Mouse (Mus musculus) hindbrain, postnatal 0 days (tissue): ENCODE results near the gene Scgb2b26. TPM values are rescaled to one million over a fixed set of nuclear protein-coding genes. Genes with fewer than 3 reads are reported as not detected.
"Not testable (repeated sequence)": the region's sequence is repeated elsewhere in the genome, so short reads cannot be mapped to it uniquely, and the experiment has no call there.

Source experiments
- ATAC-seq: fragments of 200-750 bp; cut with Nextera tagmentation; 2 replicates; pipeline ENCODE4 v1.8.0; 2017; ENCODE audit warnings: mild to moderate bottlenecking, moderate TSS enrichment, moderate library complexity
- DNase-seq: peaks from one replicate; pipeline ENCODE4 v3.0.0-alpha.2; 2015; ENCODE audit warnings: low spot score
- H3K27ac ChIP-seq: fragments of 300-500 bp; sonication (generic); 2 replicates; pipeline ENCODE4 v1.5.1; 2014; ENCODE audit warnings: mild to moderate bottlenecking
- H3K27me3 ChIP-seq: fragments of 300-500 bp; sonication (generic); 2 replicates; pipeline ENCODE4 v1.6.1; 2014; ENCODE audit warnings: low read length, mixed read lengths; ENCODE audit not compliant: insufficient read depth
- H3K36me3 ChIP-seq: fragments of 300-500 bp; sonication (generic); 2 replicates; pipeline ENCODE4 v1.6.1; 2014; ENCODE audit warnings: low read length, mixed read lengths; ENCODE audit not compliant: insufficient read depth
- H3K4me1 ChIP-seq: fragments of 300-500 bp; sonication (generic); 2 replicates; pipeline ENCODE4 v1.6.1; 2014; ENCODE audit warnings: antibody characterized with exemption, low read length, mixed read lengths; ENCODE audit not compliant: insufficient read depth
- H3K4me2 ChIP-seq: fragments of 300-500 bp; sonication (generic); 2 replicates; pipeline ENCODE4 v1.6.1; 2014; ENCODE audit warnings: low read depth, mild to moderate bottlenecking, low read length, moderate library complexity, mixed read lengths
- H3K4me3 ChIP-seq: fragments of 300-500 bp; sonication (generic); 2 replicates; pipeline ENCODE4 v1.5.1; 2014; ENCODE audit warnings: low read length
- H3K9ac ChIP-seq: fragments of 300-500 bp; sonication (generic); replicated peaks from 2 replicates; pipeline ENCODE4 v1.6.1; 2014; ENCODE audit warnings: mild to moderate bottlenecking, low read length, moderate library complexity, mixed read lengths
- H3K9me3 ChIP-seq: fragments of 300-500 bp; sonication (generic); 2 replicates; pipeline ENCODE4 v1.6.1; 2016; ENCODE audit warnings: low read length, mixed read lengths
- CTCF ChIP-seq: IDR thresholded peaks from 2 replicates; pipeline ENCODE4 v1.5.1; 2016; ENCODE audit warnings: antibody characterized with exemption, control low read depth, low read depth
- WGBS: fragments of 180-500 bp; shearing (Covaris S2); extraction: QIAGEN DNeasy Blood & Tissue Kit; methylation state at CpG from one replicate; pipeline ENCODE4 v1.1.7; 2014; 5-methylcytosine and 5-hydroxymethylcytosine counted together
- polyA plus RNA-seq: library from polyadenylated mRNA; unstranded; fragments of >200 nt; fragmentation: Nextera tagmentation; extraction: Ambion mirVana; gene quantifications from 2 replicates; pipeline ENCODE4 v1.2.1, GENCODE M21; 2015
- total RNA-seq: library from RNA; depleted of rRNA; stranded (reverse); fragments of >200 nt; gene quantifications from 2 replicates; pipeline ENCODE4 v1.2.3, GENCODE M21; 2014; rRNA removed

Scgb2b26 gene
- total RNA-seq, result not detected in 2 replicates
- polyA plus RNA-seq, result not detected in 2 replicates

GRCm38 (mm10) chr7:33944940-33945339 lies at the start of gene Scgb2b26:
Gene Scgb2b26, minus strand, starts transcription at chr7:33945040.
- no peak for TF ChIP-seq CTCF
- 86% methylated on average over 4 of the region's 4 CpGs for WGBS
- Histone ChIP-seq H3K9ac (no peak within 1 kb of the TSS), H3K27me3 (no peaks in the 10 kb centered on the region), H3K36me3 (no peaks in the 10 kb centered on the region), H3K27ac (no peak within 1 kb of the TSS), H3K4me3 (no peak within 1 kb of the TSS), H3K4me1 (no peaks in the 10 kb centered on the region), H3K4me2 (no peak within 1 kb of the TSS), H3K9me3 (peaks cover 30% of the 10 kb centered on the region)
- no peak for ATAC-seq
- DNase-seq, result no peak

DNA sequence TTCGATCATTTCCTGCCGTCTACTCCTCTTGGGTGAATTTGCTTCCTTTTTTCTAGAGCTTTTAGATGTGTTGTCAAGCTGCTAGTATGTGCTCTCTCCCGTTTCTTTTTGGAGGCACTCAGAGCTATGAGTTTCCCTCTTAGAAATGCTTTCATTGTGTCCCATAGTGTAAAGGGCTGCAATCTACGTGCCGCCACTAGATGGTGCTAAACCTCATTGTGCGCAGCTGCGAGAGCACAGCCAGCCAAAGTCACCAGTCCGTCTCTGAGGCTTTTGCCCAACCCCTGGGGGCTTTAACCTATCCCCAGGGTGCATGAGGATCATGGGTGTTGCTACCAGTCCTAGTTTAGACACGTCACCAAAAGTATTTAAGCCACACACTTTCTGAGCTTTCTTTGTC lies 37.4 kb upstream of the Scgb2b26 start:
- peak; percentile 40 for TF ChIP-seq CTCF
- WGBS, result 32% methylated on average over 8 of the region's 9 CpGs

GRCm38 (mm10) chr7:33902982-33903381 lies 41.9 kb downstream of the Scgb2b26 start:
- Histone ChIP-seq H3K36me3 (no peaks in the 10 kb centered on the region), H3K9me3 (peaks cover 8% of the 10 kb centered on the region; the same call in 1 of the 2 replicates), H3K27ac (no peak overlapping the region), H3K27me3 (no peaks in the 10 kb centered on the region), H3K9ac (no peak overlapping the region), H3K4me2 (no peak overlapping the region), H3K4me3 (no peak overlapping the region), H3K4me1 (no peaks in the 10 kb centered on the region)
- DNase-seq (no peak), ATAC-seq (no peak)
- TF ChIP-seq CTCF, result no peak

More for the DNA sequence above, 37.4 kb upstream of the Scgb2b26 start:
- not testable (repeated sequence) for DNase-seq, H3K36me3 ChIP-seq, H3K27ac ChIP-seq, H3K4me2 ChIP-seq, H3K4me1 ChIP-seq, H3K9ac ChIP-seq, H3K4me3 ChIP-seq, H3K9me3 ChIP-seq, ATAC-seq, H3K27me3 ChIP-seq

- no peak for TF ChIP-seq CTCF
- WGBS, result 89% methylated on average over 2 of the region's 2 CpGs
- no peaks in the 10 kb centered on the region for H3K36me3 ChIP-seq
- no peaks in the 10 kb centered on the region for H3K27me3 ChIP-seq
- ATAC-seq (no peak), DNase-seq (no peak)
- H3K9ac ChIP-seq, result no peak overlapping the region
- no peak overlapping the region for H3K4me3 ChIP-seq
- peaks cover 11% of the 10 kb centered on the region; the same call in 1 of the 2 replicates for H3K9me3 ChIP-seq
- H3K27ac ChIP-seq, result no peak overlapping the region
- no peaks in the 10 kb centered on the region for H3K4me1 ChIP-seq
- no peak overlapping the region for H3K4me2 ChIP-seq
Measured at GRCm38 (mm10) chr7:33900803-33901202, 44.0 kb downstream of the Scgb2b26 start.

DNA sequence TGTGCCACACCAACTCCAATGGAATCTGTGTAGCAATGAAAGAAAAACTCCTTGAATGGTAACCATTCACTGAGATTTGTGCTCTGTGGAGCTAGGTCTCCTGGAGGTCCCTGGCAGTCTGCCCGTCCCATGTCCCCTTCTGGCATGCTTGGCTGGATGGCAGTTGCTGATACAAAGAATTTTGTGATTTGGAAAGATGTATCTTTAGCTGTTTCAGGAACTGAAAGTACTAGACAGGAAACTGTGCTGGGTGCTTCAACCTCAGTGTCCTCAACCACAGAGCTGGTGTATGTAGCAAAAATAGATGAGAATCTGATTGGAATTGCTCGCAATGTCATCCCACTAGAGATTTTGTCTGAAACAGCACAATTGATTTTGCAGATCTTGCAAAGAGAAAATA lies 44.8 kb downstream of the Scgb2b26 start:
- peaks cover 11% of the 10 kb centered on the region; the same call in 1 of the 2 replicates for H3K9me3 ChIP-seq
- TF ChIP-seq CTCF, result no peak

More for the DNA sequence above, 44.8 kb downstream of the Scgb2b26 start:
- H3K27ac ChIP-seq, result no peak overlapping the region
- H3K36me3 ChIP-seq, result no peaks in the 10 kb centered on the region
- H3K9ac ChIP-seq, result no peak overlapping the region
- H3K4me3 ChIP-seq, result no peak overlapping the region
- DNase-seq, result no peak
- H3K4me2 ChIP-seq, result no peak overlapping the region
- no peaks in the 10 kb centered on the region for H3K27me3 ChIP-seq
- WGBS, result 53% methylated on average over 2 of the region's 2 CpGs
- no peak for ATAC-seq
- no peaks in the 10 kb centered on the region for H3K4me1 ChIP-seq

Other genes starting within 250 kb of the Scgb2b26 start
- not detected in 2 replicates for gene Scgb2b24, start 205.7 kb downstream of the Scgb2b26 start, total RNA-seq
- gene Scgb2b24, start 205.7 kb downstream of the Scgb2b26 start, polyA plus RNA-seq, result not detected in 2 replicates
- gene Scgb1b24, start 201.2 kb downstream of the Scgb2b26 start, total RNA-seq, result not detected in 2 replicates
- gene Scgb1b24, start 201.2 kb downstream of the Scgb2b26 start, polyA plus RNA-seq, result not detected in 2 replicates
- gene Scgb2b27, start 68.9 kb upstream of the Scgb2b26 start, total RNA-seq, result not detected in 2 replicates
- gene Scgb2b27, start 68.9 kb upstream of the Scgb2b26 start, polyA plus RNA-seq, result not detected in 2 replicates
- not detected in 2 replicates for gene Scgb1b27, start 76.4 kb upstream of the Scgb2b26 start, total RNA-seq
- not detected in 2 replicates for gene Scgb1b27, start 76.4 kb upstream of the Scgb2b26 start, polyA plus RNA-seq
- not detected in 2 replicates for gene Scgb1b30, start 150.4 kb upstream of the Scgb2b26 start, total RNA-seq
- gene Scgb1b30, start 150.4 kb upstream of the Scgb2b26 start, polyA plus RNA-seq, result not detected in 2 replicates
- gene Wtip, start 188.2 kb upstream of the Scgb2b26 start, total RNA-seq, result 28.8 and 33.9 TPM in 2 replicates
- gene Wtip, start 188.2 kb upstream of the Scgb2b26 start, polyA plus RNA-seq, result 2.8 and 3.2 TPM in 2 replicates
- 108 and 118 TPM in 2 replicates for gene Uba2, start 224.6 kb upstream of the Scgb2b26 start, total RNA-seq
- gene Uba2, start 224.6 kb upstream of the Scgb2b26 start, polyA plus RNA-seq, result 123 and 127 TPM in 2 replicates